Mouse (Mus musculus) layer of hippocampus, adult 8-10 months (tissue): ENCODE results near the gene Gm28269. TPM values are rescaled to one million over a fixed set of nuclear protein-coding genes. Genes with fewer than 3 reads are reported as not detected.

Source experiments
- DNase-seq, 2 experiments: peaks; one replicate each; pipeline ENCODE4 v3.0.0; 2022; ENCODE audit warnings: low spot score in 2 of 2
- total RNA-seq, 4 experiments: library from RNA; stranded (reverse); gene quantifications; 2 replicates each; pipeline ENCODE4 v1.2.4; 2022

The Gm28269 gene
- not detected for total RNA-seq

DNA sequence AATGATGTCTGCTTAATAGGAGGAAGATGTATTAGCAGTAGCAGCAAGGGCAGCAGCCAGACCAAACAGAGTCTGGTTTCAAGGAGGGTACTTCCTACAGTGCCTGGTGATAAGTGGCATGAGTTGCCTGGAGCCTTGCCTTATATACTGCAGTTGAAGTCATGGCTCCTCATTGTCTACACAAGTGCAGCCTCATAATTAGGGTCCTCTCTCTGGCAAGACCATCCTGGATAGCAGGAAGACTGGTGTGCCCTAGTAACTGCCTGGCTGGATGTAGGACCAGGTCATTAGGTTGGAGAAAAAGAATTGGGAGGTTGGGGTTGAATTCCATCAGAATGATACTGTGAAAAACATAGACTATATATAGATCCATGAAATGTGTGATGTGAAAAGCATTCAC is at the start of gene Gm28269:
Gene Gm28269 (minus strand): TSS at position 101 of the 400 bp plus-strand sequence.
- DNase-seq, result no peak

DNA sequence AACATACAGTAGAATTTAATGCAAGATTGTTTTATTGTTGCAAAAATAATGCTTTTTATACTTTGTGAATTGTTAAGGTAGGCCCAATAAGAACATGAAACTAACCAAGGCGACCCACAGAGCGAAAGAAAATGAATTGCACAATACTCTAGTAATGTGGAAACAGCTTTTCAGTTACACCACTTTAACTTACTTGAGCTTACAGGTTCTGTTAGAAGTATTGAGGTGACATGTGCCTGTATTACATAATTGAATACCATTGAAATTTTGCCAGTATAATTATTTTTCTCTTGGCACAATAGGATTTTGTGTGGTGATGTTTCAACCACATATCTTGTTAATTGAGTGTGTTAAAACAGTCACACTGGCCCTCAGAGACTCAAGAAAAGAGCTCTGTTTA is 28.0 kb downstream of the Gm28269 start:
- no peak for DNase-seq

DNA sequence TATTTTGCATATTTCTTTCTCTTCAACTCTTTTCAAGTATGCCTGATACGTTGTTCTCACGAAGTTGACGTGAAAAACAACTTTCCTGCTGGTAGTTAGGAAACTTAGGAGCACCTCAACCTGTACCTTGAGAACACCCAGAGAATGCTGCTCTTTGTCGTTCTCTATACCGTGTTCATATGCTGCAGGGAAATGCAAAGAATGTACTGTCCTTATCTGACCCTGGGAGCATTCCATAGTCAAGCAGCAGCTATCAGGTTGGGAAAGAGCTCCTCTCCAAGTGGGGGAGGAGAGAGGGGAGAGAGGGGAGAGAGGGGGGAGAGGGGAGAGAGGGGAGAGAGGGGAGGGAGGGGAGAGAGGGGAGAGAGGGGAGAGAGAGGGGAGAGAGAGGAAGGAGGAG is 29.6 kb downstream of the Gm28269 start:
- no peak for DNase-seq

DNA sequence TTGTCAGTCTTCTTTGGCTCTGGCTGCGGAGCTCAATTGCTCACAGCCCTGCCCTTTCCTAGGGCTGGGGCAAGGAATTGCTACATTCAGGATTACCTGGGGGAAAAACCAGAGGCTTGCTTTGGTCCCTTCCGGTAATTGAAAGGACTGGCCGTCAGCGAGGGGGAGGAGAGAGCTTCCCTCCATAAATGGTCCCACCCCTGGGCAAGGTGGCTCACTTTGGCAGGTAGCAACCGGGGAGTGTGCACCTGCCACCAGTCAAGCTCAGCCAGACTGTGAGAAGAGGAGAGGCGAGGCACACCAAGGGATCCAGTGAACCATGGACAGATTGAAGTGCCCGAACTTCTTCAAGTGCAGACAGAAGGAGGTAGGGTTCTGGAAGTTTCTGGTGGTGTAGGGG is 30.1 kb downstream of the Gm28269 start, which contains the start of gene Slc6a14:
Gene Slc6a14 (plus strand): TSS at position 68 of the 400 bp plus-strand sequence.
- no peak for DNase-seq

DNA sequence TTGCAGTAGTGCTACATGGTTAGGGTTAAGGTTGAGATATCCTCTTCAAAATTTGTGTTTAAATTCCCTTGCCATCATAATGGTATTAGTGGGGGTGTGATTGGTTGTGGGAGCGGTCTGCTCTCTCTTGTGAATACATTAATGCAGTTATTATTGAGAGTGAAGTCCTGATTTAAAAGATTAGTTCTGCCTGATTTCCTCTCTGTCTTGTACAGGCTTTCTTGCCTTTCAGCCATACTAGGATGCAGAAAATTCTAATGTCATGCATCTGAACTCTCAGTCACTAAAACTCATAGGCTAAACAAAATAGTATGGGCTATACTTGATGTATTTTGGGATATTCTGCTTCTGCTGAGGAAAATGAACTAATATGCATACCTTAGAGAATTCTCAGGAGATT is 40.4 kb downstream of the Gm28269 start:
- DNase-seq, result no peak

DNA sequence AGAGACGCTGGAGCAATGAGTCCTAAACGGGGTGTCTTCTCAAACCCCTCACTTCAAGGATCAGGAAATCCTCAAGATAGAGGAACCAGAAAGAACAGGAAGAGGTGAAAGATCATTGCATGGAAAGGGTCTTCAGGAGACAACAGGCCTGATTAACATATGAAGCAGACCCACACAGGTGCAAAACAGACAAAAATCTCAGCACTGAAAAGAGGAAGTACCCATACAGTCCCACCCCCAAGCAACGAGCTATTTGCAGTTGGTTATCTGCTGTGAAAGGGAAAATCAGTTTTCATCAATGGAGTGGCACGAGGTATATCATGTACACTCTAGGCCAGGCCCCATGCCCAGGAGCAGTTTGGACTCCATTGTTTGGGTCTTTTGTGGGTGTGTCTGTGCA is 43.3 kb downstream of the Gm28269 start:
- no peak for DNase-seq

DNA sequence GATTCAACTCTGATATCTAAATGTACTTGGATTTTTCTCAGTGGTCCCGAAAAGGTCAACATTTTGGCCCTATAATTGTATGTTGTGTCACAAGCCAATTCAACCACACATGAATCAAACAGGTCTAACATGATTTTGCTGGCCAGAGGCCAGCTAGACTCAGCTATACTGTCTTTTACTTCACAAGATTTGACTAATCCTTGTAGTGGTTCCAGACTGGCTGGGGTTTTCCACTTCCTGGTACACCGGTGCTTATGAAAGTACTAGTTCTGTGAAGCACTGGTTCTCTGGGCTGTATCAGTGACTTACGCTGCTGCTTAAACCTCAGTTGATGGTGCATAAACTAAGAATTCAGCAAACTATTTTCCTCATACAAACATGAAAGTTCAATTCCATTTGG is 49.2 kb downstream of the Gm28269 start:
- no peak for DNase-seq

DNA sequence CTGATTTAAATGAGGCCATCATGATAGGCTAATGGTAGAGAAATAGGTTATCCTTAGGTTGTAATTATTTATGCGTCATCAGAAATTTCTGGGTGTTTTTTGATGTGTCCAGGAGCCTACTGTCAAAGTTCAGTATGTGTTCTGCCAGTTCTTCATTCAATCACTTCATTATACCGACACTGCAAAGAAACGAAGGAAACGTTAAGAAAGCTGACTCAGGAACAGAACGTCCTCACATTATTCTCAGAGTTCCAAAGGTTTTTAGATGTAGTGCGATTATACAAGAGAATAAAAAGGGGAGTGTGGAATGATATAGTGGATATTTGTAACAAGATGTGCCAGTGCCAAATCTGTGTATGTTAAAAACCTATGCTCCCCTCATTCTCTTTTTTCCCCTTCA is 49.7 kb downstream of the Gm28269 start:
- DNase-seq, result no peak

Other genes starting within 250 kb of the Gm28269 start
- under 1 TPM in 1 of 4 experiments, not detected in 3; 0.12 TPM for gene Slc6a14, start 30.2 kb downstream of the Gm28269 start, total RNA-seq